Comparison of ENCODE assay signal across 8 mouse cellular contexts in the genomic region with DNA sequence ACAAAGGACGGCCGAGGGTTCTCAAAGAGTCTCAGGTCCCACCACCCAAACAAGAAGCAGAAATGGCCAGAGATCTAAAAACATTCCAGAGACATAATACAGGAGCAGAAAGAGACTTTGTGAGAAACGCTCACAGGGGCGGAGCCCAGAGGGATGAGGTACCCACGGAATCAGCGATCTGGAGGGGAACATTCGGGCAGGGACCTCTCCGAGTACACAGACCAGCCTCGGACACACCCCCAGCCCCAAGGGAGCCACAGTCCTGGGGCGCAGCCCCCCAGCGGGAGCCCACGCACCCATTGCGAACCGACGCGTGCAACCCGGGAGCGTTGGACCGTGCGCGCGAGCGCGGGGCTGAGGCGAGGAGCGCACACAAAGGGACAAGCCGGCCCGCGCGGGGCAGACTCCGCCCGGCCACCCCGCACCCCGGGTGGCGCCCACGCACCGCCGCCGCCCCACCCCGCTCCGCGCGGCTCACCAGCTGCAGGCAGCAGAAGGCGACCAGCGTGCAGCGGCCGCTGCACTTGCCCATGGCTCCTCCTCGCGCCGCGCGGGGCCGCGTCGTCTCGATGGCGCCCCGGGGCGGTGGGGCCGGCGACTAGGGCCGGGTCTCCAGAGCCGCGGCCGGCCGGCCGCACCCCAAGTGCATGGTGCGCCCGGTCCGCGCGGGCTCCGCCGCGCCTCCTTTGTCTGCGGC. TPM values are rescaled to one million over a fixed set of nuclear protein-coding genes. Genes with fewer than 3 reads are reported as not detected.
DNase-seq lines count a peak whose midpoint lies in the region; ATAC-seq and TF ChIP-seq lines count a peak whose summit lies in the region.

No protein-coding gene starts in this region.

- no peak overlapping the region; the same call in 1 of the 2 replicates for H3K27ac ChIP-seq in kidney, embryonic 14.5 days (ENCODE audit: low read depth, low read length)
- peak overlapping the region; percentile 93 for H3K27ac ChIP-seq in hindbrain, embryonic 11.5 days (ENCODE audit: low read depth, low read length)
- no peak overlapping the region for H3K27ac ChIP-seq in macrophage

- H3K79me2 ChIP-seq in macrophage (ENCODE audit: inconsistent target) = no peaks in the 10 kb centered on the region

- no peaks in the 10 kb centered on the region for H3K9me3 ChIP-seq in kidney, embryonic 14.5 days (ENCODE audit: control insufficient read depth, low read length)
- peaks cover 5% of the 10 kb centered on the region; the same call in 1 of the 2 replicates for H3K9me3 ChIP-seq in G1E (replicated peaks)
- H3K9me3 ChIP-seq in hindbrain, embryonic 11.5 days (ENCODE audit: control insufficient read depth, low read length) = no peaks in the 10 kb centered on the region

- DNase-seq in kidney, adult 11 months = no peak
- no peak for DNase-seq in G1E (ENCODE audit: low spot score)
- DNase-seq in cerebellum, postnatal 25 days = peak; percentile 74 to 77
- peak; percentile 69 for DNase-seq in hindbrain, embryonic 11.5 days (ENCODE audit: low spot score)
- DNase-seq in thymus, postnatal 36 days = no peak
- no peak for DNase-seq in ovary, postnatal 14 days (ENCODE audit: low spot score)

- H3K27me3 ChIP-seq in kidney, embryonic 14.5 days (ENCODE audit: control insufficient read depth, insufficient read depth, low read length) = no peaks in the 10 kb centered on the region
- peaks cover 60% of the 10 kb centered on the region for H3K27me3 ChIP-seq in G1E (ENCODE audit: insufficient read depth, low read length)
- 0 out of 2 replicates have a peak, but pooled peaks cover 2% of the 10 kb centered on the region for H3K27me3 ChIP-seq in hindbrain, embryonic 11.5 days (ENCODE audit: control insufficient read depth, insufficient read depth, low read length)

- no peaks in the 10 kb centered on the region for H3K36me3 ChIP-seq in kidney, embryonic 14.5 days (ENCODE audit: control insufficient read depth, insufficient read depth, low read length)
- no peaks in the 10 kb centered on the region for H3K36me3 ChIP-seq in G1E (replicated peaks)
- no peaks in the 10 kb centered on the region for H3K36me3 ChIP-seq in hindbrain, embryonic 11.5 days (ENCODE audit: control insufficient read depth, insufficient read depth, low read length)
- H3K36me3 ChIP-seq in macrophage (ENCODE audit: inconsistent target) = no peaks in the 10 kb centered on the region

- no peak for TF ChIP-seq CTCF in G1E (IDR thresholded peaks at IDR 0.05; ENCODE audit: low read depth, low read length)

- H3K4me2 ChIP-seq in kidney, embryonic 14.5 days (replicated peaks; ENCODE audit: low read depth, low read length) = peak overlapping the region; percentile 96
- H3K4me2 ChIP-seq in hindbrain, embryonic 11.5 days (replicated peaks; ENCODE audit: low read depth, low read length) = peak overlapping the region; percentile 71

- peak overlapping the region; percentile 82 for H3K4me3 ChIP-seq in kidney, embryonic 14.5 days (ENCODE audit: low read length)
- H3K4me3 ChIP-seq in G1E (ENCODE audit: low read depth, low read length) (peak overlapping the region; percentile 30; the same call in 1 of the 2 replicates), macrophage (ENCODE audit: inconsistent target) (peak overlapping the region; percentile 21)
- H3K4me3 ChIP-seq in hindbrain, embryonic 11.5 days (ENCODE audit: low read depth, low read length) = peak overlapping the region; percentile 95

- peak overlapping the region; percentile 91 for H3K9ac ChIP-seq in kidney, embryonic 14.5 days (ENCODE audit: low read depth, low read length)
- peak overlapping the region; percentile 98 for H3K9ac ChIP-seq in hindbrain, embryonic 11.5 days (ENCODE audit: low read depth, low read length)

- peaks cover 19% of the 10 kb centered on the region for H3K4me1 ChIP-seq in kidney, embryonic 14.5 days (ENCODE audit: control insufficient read depth, insufficient read depth, low read length)
- peaks cover 4% of the 10 kb centered on the region for H3K4me1 ChIP-seq in G1E (ENCODE audit: insufficient read depth, low read depth, low read length)
- peaks cover 7% of the 10 kb centered on the region for H3K4me1 ChIP-seq in hindbrain, embryonic 11.5 days (replicated peaks; ENCODE audit: control insufficient read depth, insufficient read depth, low read length)

- ATAC-seq in kidney, embryonic 14.5 days (ENCODE audit: low FRiP score, low TSS enrichment) = peak; percentile 58
- ATAC-seq in G1E (ENCODE audit: extremely low read depth, insufficient number of reproducible peaks, low FRiP score, poor library complexity, severe bottlenecking) = no peak
- ATAC-seq in hindbrain, embryonic 11.5 days (ENCODE audit: low FRiP score) = peak; percentile 62

- WGBS in kidney, embryonic 14.5 days = under 1% methylated on average over 63 of the region's 76 CpGs
- under 1% methylated on average over 24 of the region's 76 CpGs for WGBS in hindbrain, embryonic 11.5 days
- under 1% methylated on average over 68 of the region's 76 CpGs for WGBS in macrophage (ENCODE audit: missing documents)

RNA-seq across cellular contexts. Expression of gene Nkain1, which starts 0.5 kb away (rescaled TPM):
- 6.7 and 17.2 TPM in 2 replicates for polyA plus RNA-seq in kidney, embryonic 14.5 days (2014; fragmentation: Nextera tagmentation; extraction: Ambion mirVana)
- total RNA-seq in G1E (2014; fragmentation: Nextera tagmentation) = not detected in 2 replicates
- total RNA-seq in G1E (2017) = not detected in 2 replicates
- not detected in 2 replicates for polyA plus RNA-seq in G1E (2012)
- polyA plus RNA-seq in hindbrain, embryonic 11.5 days (2014; fragmentation: Nextera tagmentation; extraction: Ambion mirVana) = 21.6 and 27.4 TPM in 2 replicates
- total RNA-seq in macrophage (2018; cell fraction: chromatin; rRNA removed) = 1 to 10 TPM in 12 of 26 experiments, under 1 TPM in 2, not detected in 12; 0.70 to 8.7 (median 2.5) TPM
- 10 to 100 TPM in 5 of 26 experiments, 1 to 10 TPM in 20, under 1 TPM in 1; 0.99 to 13.6 (median 5.0) TPM for total RNA-seq in macrophage (2018; cell fraction: cytosol; rRNA removed)
- 10 to 100 TPM in 1 of 26 experiments, 1 to 10 TPM in 17, under 1 TPM in 5, not detected in 3; 0.59 to 11.8 (median 1.8) TPM for total RNA-seq in macrophage (2018; cell fraction: nucleus; rRNA removed)
- 4.7 to 21.7 TPM (median 5.3 TPM) in 3 replicates for polyA plus RNA-seq in macrophage (2018)

Comparison
In these comparisons a context has a peak if more than half of its experiments do, and no peak if none do; other contexts are left out.
1. H3K4me3 ChIP-seq: peak in every context shown above with its lines; median percentile 95 in hindbrain, embryonic 11.5 days; 82 in kidney, embryonic 14.5 days; 30 in G1E; 21 in macrophage.
2. DNase-seq: peak in cerebellum, postnatal 25 days (2 of 2) and hindbrain, embryonic 11.5 days (single experiment); none in kidney, adult 11 months (single experiment), G1E (single experiment), thymus, postnatal 36 days (0 of 2) and ovary, postnatal 14 days (single experiment).